8 mouse cellular contexts compared by ENCODE assay signal in genomic region chr9:114389371-114389904, GRCm38 (mm10). TPM values are rescaled to one million over a fixed set of nuclear protein-coding genes. Genes with fewer than 3 reads are reported as not detected.
DNase-seq lines count a peak whose midpoint lies in the region; ATAC-seq and TF ChIP-seq lines count a peak whose summit lies in the region.

No protein-coding gene starts in this region.

- peak overlapping the region; percentile 87 for H3K4me2 ChIP-seq in forebrain, embryonic 13.5 days
- H3K4me2 ChIP-seq in myocyte (ENCODE audit: low read depth): peak overlapping the region; percentile 12

- ATAC-seq in CD4-positive, CD25-positive, alpha-beta regulatory T cell, adult 4 months: no peak
- ATAC-seq in forebrain, embryonic 13.5 days: no peak

- peak overlapping the region; percentile 54 for H3ac ChIP-seq in myocyte (ENCODE audit: control insufficient read depth, insufficient read length)

- 81% methylated on average over 8 of the region's 8 CpGs for WGBS in forebrain, embryonic 13.5 days
- WGBS in limb, embryonic 10.5 days: 75% methylated on average over 8 of the region's 8 CpGs

- H3K4me1 ChIP-seq in forebrain, embryonic 13.5 days: no peaks in the 10 kb centered on the region
- H3K4me1 ChIP-seq in limb, embryonic 10.5 days: peaks cover 33% of the 10 kb centered on the region

- H3K36me3 ChIP-seq in forebrain, embryonic 13.5 days (ENCODE audit: poor library complexity, severe bottlenecking): 0 out of 2 replicates have a peak, but pooled peaks cover 3% of the 10 kb centered on the region
- peaks cover 9% of the 10 kb centered on the region for H3K36me3 ChIP-seq in limb, embryonic 10.5 days
- no peaks in the 10 kb centered on the region for H3K36me3 ChIP-seq in myocyte (ENCODE audit: control insufficient read depth, insufficient read depth)

- H3K27ac ChIP-seq in forebrain, embryonic 13.5 days: no peak overlapping the region
- H3K27ac ChIP-seq in limb, embryonic 10.5 days: peak overlapping the region; percentile 91

- H3K9ac ChIP-seq in forebrain, embryonic 13.5 days: no peak overlapping the region

- no peaks in the 10 kb centered on the region for H3K27me3 ChIP-seq in forebrain, embryonic 13.5 days
- no peaks in the 10 kb centered on the region for H3K27me3 ChIP-seq in limb, embryonic 10.5 days (ENCODE audit: low read depth, poor library complexity, severe bottlenecking)
- no peaks in the 10 kb centered on the region for H3K27me3 ChIP-seq in myocyte (ENCODE audit: control insufficient read depth, insufficient read depth, insufficient read length)

- no peaks in the 10 kb centered on the region for H3K79me2 ChIP-seq in myocyte (ENCODE audit: control insufficient read depth, insufficient read depth)

- peak; percentile 63 for DNase-seq in CD4-positive, CD25-positive, alpha-beta regulatory T cell, adult 2 months (ENCODE audit: low read depth, low spot score)
- peak; percentile 37 for DNase-seq in MN1 (ENCODE audit: low spot score)
- DNase-seq in limb, embryonic 10.5 days (ENCODE audit: low spot score): no peak
- no peak for DNase-seq in urinary bladder, postnatal 14 days (ENCODE audit: low spot score)
- DNase-seq in cerebellum, adult 18-20 months: no peak

- TF ChIP-seq POLR2A in myocyte (IDR thresholded peaks at IDR 0.05; ENCODE audit: insufficient read length, low read depth): no peak

- H3K9me3 ChIP-seq in forebrain, embryonic 13.5 days (replicated peaks): no peaks in the 10 kb centered on the region; the same call in 1 of the 2 replicates
- no peaks in the 10 kb centered on the region for H3K9me3 ChIP-seq in limb, embryonic 10.5 days (replicated peaks)

- H3K4me3 ChIP-seq in forebrain, embryonic 13.5 days: peak overlapping the region; percentile 74
- peak overlapping the region; percentile 78 for H3K4me3 ChIP-seq in limb, embryonic 10.5 days
- peak overlapping the region; percentile 22 for H3K4me3 ChIP-seq in myocyte

TF ChIP-seq in myocyte, 11 proteins besides CTCF, POLR2A, EP300 and RAD21:
- TF ChIP-seq TCF3 (IDR thresholded peaks at IDR 0.05; ENCODE audit: insufficient read length, low read depth) (no peak), CEBPB (IDR thresholded peaks at IDR 0.05; ENCODE audit: insufficient read depth, poor library complexity, severe bottlenecking) (no peak), SRF (IDR thresholded peaks at IDR 0.05; ENCODE audit: control insufficient read depth, insufficient read length, low read depth) (no peak), POLR2AphosphoS2 (IDR thresholded peaks at IDR 0.05; ENCODE audit: insufficient read length, low read depth) (no peak), TCF12 (IDR thresholded peaks at IDR 0.05; ENCODE audit: insufficient read depth, poor library complexity, severe bottlenecking) (no peak), REST (IDR thresholded peaks at IDR 0.05; ENCODE audit: insufficient read depth, insufficient read length) (no peak), MAX (IDR thresholded peaks at IDR 0.05; ENCODE audit: low read depth) (no peak)

RNA-seq across cellular contexts. Expression of gene Crtap, which starts 1.0 kb away (rescaled TPM):
- polyA plus RNA-seq in CD4-positive, CD25-positive, alpha-beta regulatory T cell, adult 4 months (2017; shearing (Covaris generic)): 1 to 10 TPM; 2.4 to 2.9 TPM
- polyA plus RNA-seq in forebrain, embryonic 13.5 days (2015; fragmentation: Nextera tagmentation; extraction: Ambion mirVana): 18.3 and 19.5 TPM in 2 replicates
- 47.3 and 55.4 TPM in 2 replicates for polyA plus RNA-seq in limb, embryonic 10.5 days (2016; fragmentation: Nextera tagmentation; extraction: Ambion mirVana)
- 66.3 TPM for polyA plus RNA-seq in myocyte (2012; fragmentation: generic; extraction: Trizol)

RNA-seq across cellular contexts. Expression of gene Glb1, which starts 11.4 kb away (rescaled TPM):
- 10 to 100 TPM; 43.0 to 62.1 TPM for polyA plus RNA-seq in CD4-positive, CD25-positive, alpha-beta regulatory T cell, adult 4 months (2017; shearing (Covaris generic))
- polyA plus RNA-seq in forebrain, embryonic 13.5 days (2015; fragmentation: Nextera tagmentation; extraction: Ambion mirVana): 17.1 and 19.4 TPM in 2 replicates
- 19.2 and 22.3 TPM in 2 replicates for polyA plus RNA-seq in limb, embryonic 10.5 days (2016; fragmentation: Nextera tagmentation; extraction: Ambion mirVana)
- polyA plus RNA-seq in myocyte (2012; fragmentation: generic; extraction: Trizol): 30.1 TPM

RNA-seq across cellular contexts. Expression of gene Tmppe, which starts 11.5 kb away (rescaled TPM):
- 10 to 100 TPM; 10.9 to 20.8 TPM for polyA plus RNA-seq in CD4-positive, CD25-positive, alpha-beta regulatory T cell, adult 4 months (2017; shearing (Covaris generic))
- 6.7 and 8.9 TPM in 2 replicates for polyA plus RNA-seq in forebrain, embryonic 13.5 days (2015; fragmentation: Nextera tagmentation; extraction: Ambion mirVana)
- polyA plus RNA-seq in limb, embryonic 10.5 days (2016; fragmentation: Nextera tagmentation; extraction: Ambion mirVana): 10.7 and 11.2 TPM in 2 replicates
- 1.7 TPM for polyA plus RNA-seq in myocyte (2012; fragmentation: generic; extraction: Trizol)

RNA-seq across cellular contexts. Expression of gene Bcl2a1c, which starts 59.5 kb away (rescaled TPM):
- 1 to 10 TPM in 1 of 2 experiments, not detected in 1; 2.5 TPM for polyA plus RNA-seq in CD4-positive, CD25-positive, alpha-beta regulatory T cell, adult 4 months (2017; shearing (Covaris generic))
- not detected in 2 replicates for polyA plus RNA-seq in forebrain, embryonic 13.5 days (2015; fragmentation: Nextera tagmentation; extraction: Ambion mirVana)
- polyA plus RNA-seq in limb, embryonic 10.5 days (2016; fragmentation: Nextera tagmentation; extraction: Ambion mirVana): not detected in 2 replicates
- not detected for polyA plus RNA-seq in myocyte (2012; fragmentation: generic; extraction: Trizol)

Comparison
In these comparisons a context has a peak if more than half of its experiments do, and no peak if none do; other contexts are left out.
1. DNase-seq: peak in CD4-positive, CD25-positive, alpha-beta regulatory T cell, adult 2 months (single experiment) and MN1 (single experiment); none in limb, embryonic 10.5 days (single experiment), urinary bladder, postnatal 14 days (single experiment) and cerebellum, adult 18-20 months (0 of 2).
2. H3K4me3 ChIP-seq: peak in every context shown above with its lines; median percentile 78 in limb, embryonic 10.5 days; 74 in forebrain, embryonic 13.5 days; 22 in myocyte.